Mouse (Mus musculus) forebrain, embryonic 16.5 days (tissue): Measurements from ENCODE around the gene Bfsp2. TPM values are rescaled to one million over a fixed set of nuclear protein-coding genes. Genes with fewer than 3 reads are reported as not detected.

Experiments used
- ATAC-seq: fragments of 200-750 bp; cut with Nextera tagmentation; 2 replicates; pipeline ENCODE4 v1.8.0; 2017; ENCODE audit warnings: mild to moderate bottlenecking, moderate library complexity
- H3K27ac ChIP-seq: fragments of 300-500 bp; sonication (generic); 2 replicates; pipeline ENCODE4 v1.5.1; 2014; ENCODE audit warnings: low read length, control low read depth
- H3K27me3 ChIP-seq: fragments of 300-500 bp; sonication (generic); replicated peaks from 2 replicates; pipeline ENCODE4 v1.6.1; 2014; ENCODE audit warnings: low read length; ENCODE audit not compliant: control insufficient read depth, insufficient read depth
- H3K36me3 ChIP-seq: fragments of 300-500 bp; sonication (generic); 2 replicates; pipeline ENCODE4 v1.6.1; 2014; ENCODE audit not compliant: control insufficient read depth, insufficient read depth
- H3K4me1 ChIP-seq: fragments of 300-500 bp; sonication (generic); replicated peaks from 2 replicates; pipeline ENCODE4 v1.6.1; 2014; ENCODE audit warnings: low read length; ENCODE audit not compliant: control insufficient read depth, insufficient read depth
- H3K4me2 ChIP-seq: fragments of 300-500 bp; sonication (generic); 2 replicates; pipeline ENCODE4 v1.6.1; 2014; ENCODE audit warnings: mild to moderate bottlenecking, low read length, control low read depth
- H3K4me3 ChIP-seq: fragments of 300-500 bp; sonication (generic); replicated peaks from 2 replicates; pipeline ENCODE4 v1.5.1; 2014; ENCODE audit warnings: mild to moderate bottlenecking, low read length, control low read depth
- H3K9ac ChIP-seq: fragments of 300-500 bp; sonication (generic); replicated peaks from 2 replicates; pipeline ENCODE4 v1.6.1; 2014; ENCODE audit warnings: low read depth, low read length, control low read depth
- H3K9me3 ChIP-seq: fragments of 300-500 bp; sonication (generic); 2 replicates; pipeline ENCODE4 v1.6.1; 2016; ENCODE audit warnings: low read length; ENCODE audit not compliant: control insufficient read depth
- WGBS: fragments of 180-500 bp; shearing (Covaris S2); extraction: QIAGEN DNeasy Blood & Tissue Kit; methylation state at CpG from one replicate; pipeline ENCODE4 v1.1.7; 2014; 5-methylcytosine and 5-hydroxymethylcytosine counted together
- polyA plus RNA-seq: library from polyadenylated mRNA; unstranded; fragments of >200 nt; fragmentation: Nextera tagmentation; extraction: Ambion mirVana; gene quantifications from 2 replicates; pipeline ENCODE4 v1.2.1, GENCODE M21; 2015

Bfsp2 gene
- polyA plus RNA-seq, 1 experiment from 2014 or later: 0.90 TPM

GRCm38 (mm10) chr9:103469516-103469915 lies 10.7 kb downstream of the Bfsp2 start:
- 59% methylated on average over 5 of the region's 5 CpGs for WGBS
- no peak overlapping the region for H3K9ac ChIP-seq
- H3K27me3 ChIP-seq: no peaks in the 10 kb centered on the region
- H3K4me2 ChIP-seq: no peak overlapping the region
- no peak overlapping the region for H3K4me3 ChIP-seq
- no peaks in the 10 kb centered on the region for H3K9me3 ChIP-seq
- H3K4me1 ChIP-seq: peaks cover 21% of the 10 kb centered on the region
- H3K36me3 ChIP-seq: no peaks in the 10 kb centered on the region
- H3K27ac ChIP-seq: no peak overlapping the region; the same call in 1 of the 2 replicates
- no peak for ATAC-seq

DNA sequence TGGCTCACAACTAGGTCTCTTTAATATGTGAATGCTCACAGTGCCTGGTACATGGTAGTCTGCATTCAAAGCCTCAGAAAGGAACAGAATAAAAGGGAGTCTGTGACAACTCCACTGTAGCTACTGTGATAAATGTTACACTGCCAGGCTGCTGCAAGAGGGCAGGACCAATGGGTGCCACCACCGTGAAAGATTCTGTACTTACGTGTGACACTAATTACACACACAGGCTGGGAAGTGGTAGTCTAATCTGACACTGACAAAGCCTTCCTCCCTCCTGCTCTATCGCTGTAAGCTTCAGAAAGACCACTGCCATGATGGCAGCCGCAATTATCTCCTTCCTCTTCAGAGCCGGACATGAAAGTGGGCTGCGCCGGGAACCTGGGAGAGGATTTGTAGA lies 11.3 kb downstream of the Bfsp2 start:
- no peak overlapping the region for H3K9ac ChIP-seq
- H3K36me3 ChIP-seq: no peaks in the 10 kb centered on the region
- WGBS: 65% methylated on average over 7 of the region's 7 CpGs
- ATAC-seq: peak; percentile 51; the same call in 1 of the 2 replicates
- H3K9me3 ChIP-seq: no peaks in the 10 kb centered on the region
- no peaks in the 10 kb centered on the region for H3K27me3 ChIP-seq
- no peak overlapping the region for H3K4me3 ChIP-seq
- peaks cover 15% of the 10 kb centered on the region for H3K4me1 ChIP-seq
- no peak overlapping the region for H3K4me2 ChIP-seq
- peak overlapping the region; percentile 8; the same call in 1 of the 2 replicates for H3K27ac ChIP-seq

- no peak overlapping the region for H3K4me2 ChIP-seq
Measured at GRCm38 (mm10) chr9:103465711-103466220, 14.5 kb downstream of the Bfsp2 start.

GRCm38 (mm10) chr9:103465293-103465692 lies 14.9 kb downstream of the Bfsp2 start:
- no peak overlapping the region for H3K4me2 ChIP-seq
- peak; percentile 56 for ATAC-seq
- WGBS: 20% methylated on average over 1 of the region's 1 CpGs
- H3K27ac ChIP-seq: peak overlapping the region; percentile 66
- H3K4me1 ChIP-seq: peaks cover 11% of the 10 kb centered on the region
- no peaks in the 10 kb centered on the region for H3K36me3 ChIP-seq
- no peak overlapping the region for H3K4me3 ChIP-seq
- H3K9ac ChIP-seq: 0 out of 2 replicates have a peak overlapping the region, but pooled peaks have one; percentile 6
- H3K27me3 ChIP-seq: no peaks in the 10 kb centered on the region
- H3K9me3 ChIP-seq: no peaks in the 10 kb centered on the region

More at GRCm38 (mm10) chr9:103465711-103466220, 14.5 kb downstream of the Bfsp2 start:
- WGBS: 11% methylated on average over 13 of the region's 13 CpGs
- peaks cover 11% of the 10 kb centered on the region for H3K4me1 ChIP-seq
- no peaks in the 10 kb centered on the region for H3K9me3 ChIP-seq
- 0 out of 2 replicates have a peak overlapping the region, but pooled peaks have one; percentile 6 for H3K9ac ChIP-seq
- no peaks in the 10 kb centered on the region for H3K36me3 ChIP-seq
- H3K27ac ChIP-seq: peak overlapping the region; percentile 66
- ATAC-seq: peak; percentile 77
- H3K4me3 ChIP-seq: no peak overlapping the region
- no peaks in the 10 kb centered on the region for H3K27me3 ChIP-seq

GRCm38 (mm10) chr9:103463833-103464232 lies 16.4 kb downstream of the Bfsp2 start:
- no peak overlapping the region for H3K27ac ChIP-seq
- H3K9me3 ChIP-seq: no peaks in the 10 kb centered on the region
- H3K36me3 ChIP-seq: no peaks in the 10 kb centered on the region
- no peak for ATAC-seq
- WGBS: 47% methylated on average over 6 of the region's 6 CpGs
- peaks cover 9% of the 10 kb centered on the region for H3K4me1 ChIP-seq
- no peak overlapping the region for H3K9ac ChIP-seq
- no peaks in the 10 kb centered on the region for H3K27me3 ChIP-seq
- no peak overlapping the region for H3K4me3 ChIP-seq
- no peak overlapping the region for H3K4me2 ChIP-seq

- no peak for ATAC-seq
- no peak overlapping the region for H3K4me2 ChIP-seq
Measured at GRCm38 (mm10) chr9:103459839-103460238, 20.4 kb downstream of the Bfsp2 start.

GRCm38 (mm10) chr9:103459307-103459706 lies 20.9 kb downstream of the Bfsp2 start:
- H3K4me2 ChIP-seq: no peak overlapping the region
- no peak overlapping the region for H3K27ac ChIP-seq
- WGBS: 88% methylated on average over 1 of the region's 1 CpGs
- no peak for ATAC-seq
- H3K9me3 ChIP-seq: no peaks in the 10 kb centered on the region
- no peak overlapping the region for H3K4me3 ChIP-seq
- no peaks in the 10 kb centered on the region for H3K27me3 ChIP-seq
- no peaks in the 10 kb centered on the region for H3K4me1 ChIP-seq
- H3K9ac ChIP-seq: no peak overlapping the region
- no peaks in the 10 kb centered on the region for H3K36me3 ChIP-seq

More at GRCm38 (mm10) chr9:103459839-103460238, 20.4 kb downstream of the Bfsp2 start:
- Histone ChIP-seq H3K4me3 (no peak overlapping the region), H3K9ac (no peak overlapping the region), H3K4me1 (no peaks in the 10 kb centered on the region), H3K27ac (no peak overlapping the region), H3K36me3 (no peaks in the 10 kb centered on the region), H3K27me3 (no peaks in the 10 kb centered on the region), H3K9me3 (no peaks in the 10 kb centered on the region)
- 63% methylated on average over 2 of the region's 2 CpGs for WGBS

- WGBS: 53% methylated on average over 6 of the region's 6 CpGs
- no peaks in the 10 kb centered on the region for H3K4me1 ChIP-seq
- no peak overlapping the region for H3K4me2 ChIP-seq
- H3K36me3 ChIP-seq: no peaks in the 10 kb centered on the region
- H3K27ac ChIP-seq: no peak overlapping the region
- ATAC-seq: no peak
- no peak overlapping the region for H3K9ac ChIP-seq
- no peaks in the 10 kb centered on the region for H3K27me3 ChIP-seq
- 0 out of 2 replicates have a peak, but pooled peaks cover 1% of the 10 kb centered on the region for H3K9me3 ChIP-seq
- no peak overlapping the region for H3K4me3 ChIP-seq
Measured at GRCm38 (mm10) chr9:103449651-103450050, 30.6 kb downstream of the Bfsp2 start.

- no peak for ATAC-seq
- H3K9ac ChIP-seq: no peak overlapping the region
- H3K4me3 ChIP-seq: no peak overlapping the region
- no peak overlapping the region for H3K27ac ChIP-seq
- no peaks in the 10 kb centered on the region for H3K27me3 ChIP-seq
- H3K4me2 ChIP-seq: no peak overlapping the region
- 86% methylated on average over 7 of the region's 7 CpGs for WGBS
- no peaks in the 10 kb centered on the region for H3K36me3 ChIP-seq
- 0 out of 2 replicates have a peak, but pooled peaks cover 3% of the 10 kb centered on the region for H3K9me3 ChIP-seq
- no peaks in the 10 kb centered on the region; the same call in 1 of the 2 replicates for H3K4me1 ChIP-seq
Measured at GRCm38 (mm10) chr9:103449092-103449491, 31.1 kb downstream of the Bfsp2 start.
